Mouse (Mus musculus) midbrain, embryonic 10.5 days (tissue): Measurements from ENCODE around the gene Mark3. TPM values are rescaled to one million over a fixed set of nuclear protein-coding genes. Genes with fewer than 3 reads are reported as not detected.

ENCODE experiments used
- DNase-seq: peaks from one replicate; pipeline ENCODE4 v3.0.0-alpha.2; 2017; ENCODE audit warnings: low spot score
- H3K27ac ChIP-seq: fragments of 300-500 bp; sonication (generic); replicated peaks from 2 replicates; pipeline ENCODE4 v1.5.1; 2016; ENCODE audit warnings: mild to moderate bottlenecking
- H3K27me3 ChIP-seq: fragments of 300-500 bp; sonication (generic); 2 replicates; pipeline ENCODE4 v1.6.1; 2016; ENCODE audit warnings: low read depth, mild to moderate bottlenecking; ENCODE audit not compliant: poor library complexity, severe bottlenecking
- H3K36me3 ChIP-seq: fragments of 300-500 bp; sonication (generic); 2 replicates; pipeline ENCODE4 v1.6.1; 2016; ENCODE audit warnings: mild to moderate bottlenecking, moderate library complexity
- H3K4me1 ChIP-seq: fragments of 300-500 bp; sonication (generic); 2 replicates; pipeline ENCODE4 v1.6.1; 2016
- H3K4me3 ChIP-seq: fragments of 300-500 bp; sonication (generic); 2 replicates; pipeline ENCODE4 v1.5.1; 2016; ENCODE audit warnings: mild to moderate bottlenecking, moderate library complexity
- H3K9me3 ChIP-seq: fragments of 300-500 bp; sonication (generic); replicated peaks from 2 replicates; pipeline ENCODE4 v1.6.1; 2016; ENCODE audit warnings: mild to moderate bottlenecking
- WGBS: fragments of 180-500 bp; shearing (Covaris S2); methylation state at CpG from one replicate; pipeline ENCODE4 v1.1.7; 2016; 5-methylcytosine and 5-hydroxymethylcytosine counted together
- polyA plus RNA-seq: library from polyadenylated mRNA; unstranded; fragments of >200 nt; fragmentation: Nextera tagmentation; extraction: Ambion mirVana; gene quantifications from 2 replicates; pipeline ENCODE4 v1.2.1, GENCODE M21; 2016

Mark3 gene
- polyA plus RNA-seq, 1 experiment from 2014 or later = 44.2 TPM

DNA sequence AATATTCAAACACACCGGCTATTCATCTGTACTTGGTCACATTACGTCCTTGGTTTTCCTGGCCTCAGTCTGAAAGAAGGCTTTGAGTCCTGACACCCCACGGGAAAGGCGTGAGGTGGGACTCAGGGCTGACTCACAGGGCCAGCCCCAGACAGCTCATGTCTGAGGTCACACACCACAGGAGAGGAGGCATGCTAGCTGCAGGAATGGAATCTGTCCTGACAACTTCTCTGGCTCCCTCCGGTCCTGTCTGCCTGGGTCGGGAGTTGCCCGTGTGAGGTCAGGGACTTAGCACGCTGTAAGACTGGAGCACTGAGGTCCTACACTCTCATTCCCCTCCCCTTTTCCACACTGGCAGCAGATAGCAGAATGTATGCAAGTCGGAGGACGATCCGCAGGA is 5.5 kb upstream of the Mark3 start:
- DNase-seq = no peak
- Histone ChIP-seq H3K4me3 (no peak overlapping the region), H3K36me3 (no peaks in the 10 kb centered on the region), H3K4me1 (peaks cover 15% of the 10 kb centered on the region), H3K27ac (no peak overlapping the region), H3K9me3 (no peaks in the 10 kb centered on the region), H3K27me3 (no peaks in the 10 kb centered on the region)
- WGBS = 80% methylated on average over 11 of the region's 11 CpGs

DNA sequence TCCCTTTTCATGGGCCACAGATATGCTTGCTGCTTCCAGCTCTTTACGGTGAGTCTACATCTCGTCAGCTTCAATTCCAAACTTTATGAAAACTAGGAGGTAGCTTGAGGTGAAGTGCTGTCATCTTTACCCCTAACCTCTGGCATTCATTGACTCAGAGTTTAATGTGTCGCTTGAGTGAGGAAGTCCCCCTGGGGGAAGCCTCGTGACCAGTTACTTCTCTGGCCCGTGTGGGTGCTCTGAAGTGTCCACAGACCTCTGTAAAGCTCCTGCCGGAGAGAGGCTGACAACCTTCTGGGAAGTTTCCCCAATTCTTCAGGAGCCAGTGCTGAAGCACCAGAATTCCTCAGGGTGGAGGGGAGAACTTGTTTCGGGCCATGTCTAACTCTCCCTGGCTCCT is 1.9 kb upstream of the Mark3 start:
- H3K36me3 ChIP-seq = peaks cover 5% of the 10 kb centered on the region

GRCm38 (mm10) chr12:111573315-111573714 is 1.0 kb upstream of the Mark3 start:
- 49% methylated on average over 6 of the region's 6 CpGs for WGBS
- Histone ChIP-seq H3K4me3 (peak overlapping the region; percentile 99), H3K36me3 (peaks cover 10% of the 10 kb centered on the region), H3K27ac (peak overlapping the region; percentile 97), H3K9me3 (no peaks in the 10 kb centered on the region), H3K4me1 (peaks cover 34% of the 10 kb centered on the region), H3K27me3 (no peaks in the 10 kb centered on the region)
- DNase-seq = no peak

More for the DNA sequence above, 1.9 kb upstream of the Mark3 start:
- Histone ChIP-seq H3K27me3 (no peaks in the 10 kb centered on the region), H3K9me3 (no peaks in the 10 kb centered on the region), H3K4me3 (no peak overlapping the region), H3K4me1 (peaks cover 34% of the 10 kb centered on the region), H3K27ac (no peak overlapping the region)
- 86% methylated on average over 7 of the region's 7 CpGs for WGBS
- DNase-seq = no peak

DNA sequence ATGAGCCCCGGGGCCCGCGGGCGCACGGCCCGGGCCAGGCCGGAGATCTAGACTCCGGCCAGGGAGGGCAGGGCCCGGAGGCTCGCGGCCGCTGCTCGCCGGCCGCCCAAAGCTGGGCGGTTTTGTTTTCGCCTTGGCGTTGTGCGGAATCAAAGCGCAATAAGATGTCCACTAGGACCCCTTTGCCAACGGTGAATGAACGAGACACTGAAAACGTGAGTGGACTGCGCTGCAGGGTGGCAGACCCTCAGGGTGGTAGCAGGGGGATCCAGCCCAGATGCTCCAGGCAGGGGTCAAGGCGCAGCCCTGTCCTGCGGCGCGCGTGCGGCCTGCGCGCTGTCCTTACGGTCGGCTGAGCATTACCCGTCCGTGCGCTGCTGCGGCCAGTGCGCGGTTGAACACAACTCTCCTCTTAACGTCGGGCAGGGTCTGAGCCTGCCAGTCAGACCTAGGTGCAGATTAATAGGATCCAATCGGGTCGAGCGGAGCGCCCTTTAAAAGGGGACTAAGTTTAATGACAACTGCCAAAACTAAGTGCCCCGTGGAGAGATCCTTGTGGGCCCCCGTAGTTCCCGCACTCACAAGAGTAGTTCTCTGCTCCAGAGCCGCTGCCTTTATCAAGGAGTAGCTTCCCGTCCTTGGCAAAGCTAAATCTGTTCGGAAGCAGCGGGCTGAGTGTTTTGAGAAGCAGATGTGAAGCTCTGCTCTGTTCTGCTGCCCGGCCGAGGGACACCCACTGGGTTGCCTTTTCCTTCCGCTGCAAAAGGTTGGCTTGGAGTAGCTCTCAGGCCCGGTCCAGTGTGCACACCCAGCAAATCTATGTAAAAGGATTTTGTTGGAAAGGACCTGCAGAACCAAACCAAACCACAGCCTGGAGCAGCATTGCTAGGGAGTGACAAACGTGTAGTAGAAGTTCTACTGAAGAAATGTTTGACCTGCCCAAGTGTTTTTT is 840 bp downstream of the Mark3 start:
- Histone ChIP-seq H3K4me1 (peaks cover 34% of the 10 kb centered on the region), H3K4me3 (peak overlapping the region; percentile 99), H3K9me3 (no peaks in the 10 kb centered on the region), H3K27ac (peak overlapping the region; percentile 97), H3K27me3 (no peaks in the 10 kb centered on the region), H3K36me3 (peaks cover 19% of the 10 kb centered on the region)
- peak; percentile 59 for DNase-seq
- under 1% methylated on average over 58 of the region's 58 CpGs for WGBS

DNA sequence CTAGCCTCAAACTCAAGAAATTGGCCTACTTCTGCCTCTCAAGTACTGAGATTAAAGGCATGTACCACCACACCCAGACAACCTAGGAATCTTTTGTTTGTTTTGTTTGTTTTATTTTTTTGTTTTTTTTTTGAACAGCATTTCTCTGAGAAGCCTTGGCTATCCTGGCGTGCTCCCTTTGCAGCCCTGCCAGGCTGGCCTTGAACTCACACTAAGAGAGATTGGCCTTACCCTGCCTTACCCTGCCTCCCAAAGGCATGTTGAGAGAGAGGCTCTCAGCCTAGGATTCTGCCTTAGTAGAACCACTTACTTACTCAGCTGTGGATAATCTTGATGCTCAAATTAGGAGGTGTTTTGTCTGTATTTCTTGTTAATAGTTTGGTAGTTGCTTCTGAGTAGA is 8.7 kb downstream of the Mark3 start:
- Histone ChIP-seq H3K36me3 (peaks cover 16% of the 10 kb centered on the region; the same call in 1 of the 2 replicates), H3K9me3 (no peaks in the 10 kb centered on the region), H3K4me3 (no peak overlapping the region), H3K27ac (no peak overlapping the region), H3K4me1 (peaks cover 9% of the 10 kb centered on the region), H3K27me3 (no peaks in the 10 kb centered on the region)
- 92% methylated on average over 1 of the region's 1 CpGs for WGBS
- DNase-seq = no peak

DNA sequence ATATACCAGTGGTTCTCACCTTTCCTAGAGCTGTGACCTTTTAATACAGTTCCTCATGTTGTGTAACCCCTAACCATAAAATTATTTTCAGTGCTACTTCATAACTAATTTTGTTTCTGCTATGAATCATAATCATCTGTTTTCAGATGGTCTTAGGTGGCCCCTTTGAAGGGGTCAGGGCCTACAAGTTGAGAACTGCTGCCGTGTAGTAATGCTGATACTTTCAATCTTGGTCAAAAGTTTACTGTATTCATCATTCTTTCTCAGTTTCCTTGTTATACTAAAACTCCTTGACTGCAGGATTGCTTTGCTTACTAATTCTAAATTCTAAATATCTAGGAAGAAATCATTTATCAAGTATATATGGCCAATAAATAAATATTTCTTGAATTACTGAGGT is 10.1 kb downstream of the Mark3 start:
- Histone ChIP-seq H3K36me3 (peaks cover 14% of the 10 kb centered on the region; the same call in 1 of the 2 replicates), H3K9me3 (no peaks in the 10 kb centered on the region), H3K27ac (no peak overlapping the region), H3K4me3 (no peak overlapping the region), H3K4me1 (peaks cover 9% of the 10 kb centered on the region), H3K27me3 (no peaks in the 10 kb centered on the region)
- DNase-seq = no peak
- 91% methylated on average over 1 of the region's 1 CpGs for WGBS

DNA sequence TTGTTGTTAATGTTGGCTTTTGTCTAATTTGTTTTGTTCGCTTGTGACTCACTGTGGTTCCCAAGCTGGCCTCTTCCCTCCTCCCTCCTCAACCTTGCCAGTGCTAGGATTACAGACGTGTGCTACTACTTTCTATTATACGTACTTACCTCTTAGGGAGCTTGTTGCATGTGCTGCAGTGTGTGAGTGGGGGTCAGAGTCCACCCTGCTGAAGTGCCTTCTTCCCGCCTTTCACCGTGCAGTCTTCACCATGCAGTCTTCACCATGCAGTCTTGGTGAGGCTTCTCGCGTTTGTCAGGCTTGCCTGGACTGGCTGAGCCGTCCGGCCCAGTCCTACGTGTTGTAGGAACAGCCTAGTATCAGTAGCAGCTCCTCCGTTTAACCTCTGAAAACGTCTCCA is 12.9 kb downstream of the Mark3 start:
- H3K27ac ChIP-seq = no peak overlapping the region
- H3K9me3 ChIP-seq = no peaks in the 10 kb centered on the region
- 91% methylated on average over 12 of the region's 12 CpGs for WGBS
- H3K27me3 ChIP-seq = no peaks in the 10 kb centered on the region
- peaks cover 9% of the 10 kb centered on the region for H3K4me1 ChIP-seq
- H3K36me3 ChIP-seq = peaks cover 13% of the 10 kb centered on the region
- DNase-seq = no peak
- H3K4me3 ChIP-seq = no peak overlapping the region

DNA sequence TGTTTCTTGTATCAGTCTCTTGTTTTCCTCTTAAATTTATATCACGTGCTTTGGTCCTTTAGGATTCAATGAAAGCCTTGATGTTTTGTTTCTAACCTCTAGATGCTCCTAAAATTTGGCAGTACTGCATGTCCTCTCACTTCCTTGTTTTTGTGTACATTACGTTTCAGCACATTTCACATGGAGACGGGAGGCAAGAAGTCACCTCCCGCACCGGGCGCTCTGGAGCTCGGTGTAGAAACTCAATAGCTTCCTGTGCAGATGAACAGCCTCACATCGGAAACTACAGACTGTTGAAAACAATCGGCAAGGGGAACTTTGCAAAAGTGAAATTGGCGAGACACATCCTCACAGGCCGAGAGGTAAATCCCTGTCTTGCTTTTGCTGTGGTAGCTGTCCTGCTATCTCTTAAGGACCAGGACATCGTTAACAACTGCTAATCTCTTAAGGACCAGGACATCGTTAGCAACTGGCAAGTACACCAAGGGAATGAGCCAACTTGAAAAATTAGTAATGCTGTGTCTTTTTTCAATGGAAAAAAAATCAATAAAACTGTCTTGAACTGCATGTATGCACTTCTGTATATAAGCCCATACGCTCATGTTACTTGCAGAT is 18.2 kb downstream of the Mark3 start:
- no peak for DNase-seq
- Histone ChIP-seq H3K36me3 (peaks cover 62% of the 10 kb centered on the region), H3K4me3 (no peak overlapping the region), H3K9me3 (no peaks in the 10 kb centered on the region), H3K4me1 (no peaks in the 10 kb centered on the region), H3K27ac (no peak overlapping the region), H3K27me3 (no peaks in the 10 kb centered on the region)
- WGBS = 91% methylated on average over 14 of the region's 14 CpGs

DNA sequence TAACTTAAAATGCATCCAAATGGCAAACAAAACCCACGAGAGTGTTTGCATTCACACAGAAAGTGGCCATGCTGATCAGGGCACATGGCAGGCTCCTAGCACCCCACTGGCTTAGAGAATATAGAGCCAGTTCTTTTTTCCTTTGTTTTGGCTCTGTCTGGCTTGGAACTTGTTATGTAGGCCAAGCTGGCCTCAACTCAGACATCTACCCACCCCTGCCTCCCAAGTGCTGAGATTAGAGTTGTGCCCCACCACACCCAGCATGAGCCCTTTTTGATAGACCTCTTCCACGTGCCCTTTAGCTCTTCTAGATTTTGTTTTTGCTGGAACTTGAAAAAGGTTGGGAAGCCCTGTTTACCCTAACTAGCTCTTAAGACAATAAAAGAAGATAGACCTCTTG is 19.5 kb downstream of the Mark3 start:
- Histone ChIP-seq H3K36me3 (peaks cover 72% of the 10 kb centered on the region), H3K27me3 (no peaks in the 10 kb centered on the region), H3K27ac (no peak overlapping the region), H3K9me3 (no peaks in the 10 kb centered on the region), H3K4me1 (no peaks in the 10 kb centered on the region), H3K4me3 (no peak overlapping the region)
- WGBS = 84% methylated on average over 2 of the region's 2 CpGs
- DNase-seq = no peak

DNA sequence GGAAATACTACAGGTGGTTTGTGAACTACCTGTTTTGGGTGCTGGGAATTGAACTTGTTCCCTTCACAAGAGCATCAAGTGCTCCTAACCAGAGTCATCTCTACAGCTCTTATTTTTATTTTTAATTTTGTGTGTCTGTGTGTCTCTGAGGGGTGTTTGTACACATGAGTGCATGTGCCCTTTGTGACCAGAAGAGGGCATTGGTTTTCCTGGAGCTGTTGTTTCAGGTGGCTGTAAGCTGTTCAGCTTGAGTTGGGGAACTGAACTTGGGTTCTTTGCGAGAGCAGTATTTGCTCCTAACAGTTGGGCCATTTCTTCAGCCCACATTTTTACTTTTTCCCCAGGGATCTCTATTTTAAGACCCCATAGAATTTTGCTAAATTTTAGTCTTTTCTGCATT is 23.0 kb downstream of the Mark3 start:
- H3K36me3 ChIP-seq = peaks cover 99% of the 10 kb centered on the region

DNA sequence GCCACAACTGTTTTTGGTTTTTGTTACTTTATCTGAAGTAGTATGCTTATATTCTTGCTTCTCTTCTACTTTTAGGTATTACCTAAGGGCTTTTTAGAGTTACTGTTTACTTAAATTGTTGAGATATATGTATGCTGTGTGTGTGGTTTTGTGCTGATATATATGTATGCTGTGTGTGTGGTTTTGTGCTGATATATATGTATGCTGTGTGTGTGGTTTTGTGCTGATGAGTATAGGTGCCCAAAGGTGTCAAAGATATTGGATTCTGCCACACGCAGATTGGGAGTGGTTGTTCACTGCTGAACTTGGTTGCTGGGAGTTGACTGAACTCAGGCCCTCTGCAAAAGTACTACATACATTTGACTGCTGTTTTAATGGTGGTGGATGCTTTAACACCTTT is 24.6 kb downstream of the Mark3 start:
- no peaks in the 10 kb centered on the region for H3K27me3 ChIP-seq
- H3K27ac ChIP-seq = no peak overlapping the region
- 100% methylated on average over 1 of the region's 1 CpGs for WGBS
- peaks cover 99% of the 10 kb centered on the region for H3K36me3 ChIP-seq
- no peaks in the 10 kb centered on the region for H3K4me1 ChIP-seq
- no peak for DNase-seq
- H3K9me3 ChIP-seq = no peaks in the 10 kb centered on the region
- H3K4me3 ChIP-seq = no peak overlapping the region

More for the DNA sequence above, 23.0 kb downstream of the Mark3 start:
- H3K27me3 ChIP-seq = no peaks in the 10 kb centered on the region
- no peaks in the 10 kb centered on the region for H3K4me1 ChIP-seq
- DNase-seq = no peak
- H3K27ac ChIP-seq = no peak overlapping the region
- no peak overlapping the region for H3K4me3 ChIP-seq
- WGBS = 100% methylated on average over 1 of the region's 1 CpGs
- no peaks in the 10 kb centered on the region for H3K9me3 ChIP-seq

DNA sequence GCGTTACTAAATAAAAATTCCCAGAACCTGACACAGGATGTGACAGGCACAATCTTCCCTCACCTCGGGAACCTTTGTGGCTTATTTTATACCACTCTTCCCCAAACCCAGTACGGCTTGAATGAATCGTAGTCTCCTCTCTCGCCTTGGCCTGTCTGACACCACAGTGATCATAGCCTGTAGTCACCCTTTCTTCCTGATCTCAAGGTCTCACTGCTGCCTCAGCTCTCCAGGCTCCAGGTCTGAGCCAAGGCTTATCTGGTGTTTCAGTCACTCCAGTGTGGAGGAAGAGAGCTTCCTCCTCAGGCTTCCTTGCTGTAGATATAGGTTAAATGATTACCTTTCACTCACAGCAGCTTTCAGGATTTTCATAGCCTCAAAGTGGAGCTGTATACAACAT is 25.3 kb downstream of the Mark3 start:
- 97% methylated on average over 5 of the region's 5 CpGs for WGBS
- no peak for DNase-seq
- Histone ChIP-seq H3K4me1 (no peaks in the 10 kb centered on the region), H3K27ac (no peak overlapping the region), H3K4me3 (no peak overlapping the region), H3K36me3 (peaks cover 96% of the 10 kb centered on the region), H3K9me3 (no peaks in the 10 kb centered on the region), H3K27me3 (no peaks in the 10 kb centered on the region)

DNA sequence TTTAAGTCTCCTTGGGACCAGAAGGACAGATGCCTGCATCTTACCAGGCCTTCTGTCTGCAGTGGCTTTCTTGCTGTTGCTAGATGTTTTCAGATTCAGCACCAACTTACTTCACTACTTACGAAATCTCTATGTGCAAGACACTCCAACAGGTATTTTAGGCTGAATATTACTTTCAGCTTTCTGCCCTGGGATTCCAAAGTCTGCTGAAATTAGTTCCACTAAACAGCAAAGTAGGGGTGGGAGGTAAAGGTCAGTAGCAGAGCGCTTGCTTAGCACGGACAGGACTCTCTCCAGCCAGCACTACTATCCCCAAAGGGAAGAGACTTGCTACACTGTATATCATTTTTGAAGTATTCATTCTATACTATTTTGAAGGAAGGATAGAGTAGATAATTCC is 29.5 kb downstream of the Mark3 start:
- H3K27me3 ChIP-seq = no peaks in the 10 kb centered on the region
- H3K36me3 ChIP-seq = peaks cover 93% of the 10 kb centered on the region
- H3K27ac ChIP-seq = no peak overlapping the region
- DNase-seq = no peak
- 0 out of 2 replicates have a peak, but pooled peaks cover 3% of the 10 kb centered on the region for H3K4me1 ChIP-seq
- no peak overlapping the region for H3K4me3 ChIP-seq
- H3K9me3 ChIP-seq = no peaks in the 10 kb centered on the region
- 93% methylated on average over 3 of the region's 3 CpGs for WGBS
